Comparison of ENCODE assay signal across 10 mouse cellular contexts in the genomic region with DNA sequence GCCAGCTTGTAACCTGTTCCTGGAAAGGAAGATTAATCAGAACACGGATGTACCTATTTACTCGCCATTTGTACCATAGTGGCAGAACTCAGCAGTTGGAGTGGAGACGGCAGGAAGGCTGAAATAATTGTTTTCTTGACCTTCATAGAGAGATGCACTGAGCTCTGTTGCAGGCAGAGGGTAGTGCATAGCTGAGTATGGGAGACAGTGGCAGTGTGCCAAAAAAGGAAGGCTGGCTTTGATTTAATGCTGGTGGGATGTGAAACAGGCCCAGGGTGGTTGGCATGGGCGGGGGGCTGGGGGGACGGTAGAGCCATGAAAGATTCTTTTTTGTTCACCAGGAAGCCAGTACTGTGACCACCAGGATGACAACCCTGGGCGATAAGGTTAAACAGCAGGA.
DNase-seq lines count a peak whose midpoint lies in the region; ATAC-seq lines count a peak whose summit lies in the region.
"Had no signal": no experiment of that assay in that cellular context is flagged by ENCODE, and none has a peak within 500 bp of the region (broad histone marks: within the 10 kb centered on the region; RNA-seq: fewer than 3 reads in every experiment).

No protein-coding gene starts in this region.

- H3K27me3 ChIP-seq in kidney, embryonic 15.5 days, result no peaks in the 10 kb centered on the region

- H3K4me3 ChIP-seq in kidney, embryonic 15.5 days (replicated peaks), result no peak overlapping the region

- H3K4me1 ChIP-seq in kidney, embryonic 15.5 days, result no peaks in the 10 kb centered on the region

- no peak overlapping the region for H3K4me2 ChIP-seq in kidney, embryonic 15.5 days

- no peak overlapping the region for H3K27ac ChIP-seq in kidney, embryonic 15.5 days

- peak; percentile 7 for DNase-seq in cerebellum, adult 11-12 months
- DNase-seq in cerebellum, adult 11 months, result no peak
- peak; percentile 15 for DNase-seq in kidney, postnatal 10 days
- no peak for DNase-seq in kidney, postnatal 25 days
- peak; percentile 38 to 41 for DNase-seq in right cerebral cortex, postnatal 10 days (ENCODE audit: low spot score in 2 of 2)
- no peak for DNase-seq in right cerebral cortex, postnatal 25 days
- DNase-seq: kidney, adult 2 months; lung, postnatal 36 days had no signal

- H3K9ac ChIP-seq in kidney, embryonic 15.5 days, result no peak overlapping the region

- no peaks in the 10 kb centered on the region for H3K36me3 ChIP-seq in kidney, embryonic 15.5 days

- ATAC-seq in megakaryocyte, adult 5-6 weeks (ENCODE audit: poor library complexity, severe bottlenecking), result no peak
- no peak for ATAC-seq in kidney, embryonic 15.5 days (replicated peaks; ENCODE audit: low FRiP score)

- WGBS in kidney, embryonic 15.5 days, result 66% methylated on average over 6 of the region's 6 CpGs

- H3K9me3 ChIP-seq in kidney, embryonic 15.5 days (replicated peaks), result no peaks in the 10 kb centered on the region

Comparison
In these comparisons a context has a peak if more than half of its experiments do, and no peak if none do; other contexts are left out.
1. DNase-seq: peak in cerebellum, adult 11-12 months (single experiment), kidney, postnatal 10 days (single experiment) and right cerebral cortex, postnatal 10 days (2 of 2); none in cerebellum, adult 11 months (single experiment), kidney, postnatal 25 days (0 of 2) and right cerebral cortex, postnatal 25 days (single experiment).